Mouse (Mus musculus) lung, adult 2 months (tissue): ENCODE data around the gene Sez6l2.

Experiments
- CTCF ChIP-seq: fragments of 200-500 bp; IDR thresholded peaks from 2 replicates; pipeline ENCODE4 v1.5.1; 2011; ENCODE audit warnings: mild to moderate bottlenecking, low read length, control low read depth; ENCODE audit not compliant: insufficient read depth
- POLR2A ChIP-seq: fragments of 200-500 bp; IDR thresholded peaks from 2 replicates; pipeline ENCODE4 v1.6.1; 2011; ENCODE audit warnings: low read depth, mild to moderate bottlenecking, control low read depth, low read length, borderline replicate concordance; ENCODE audit errors: extremely low read depth

GRCm38 (mm10) chr7:126946530-126946929, 3.8 kb upstream of the Sez6l2 start:
- TF ChIP-seq POLR2A: no peak
- TF ChIP-seq CTCF: peak; percentile 67
